Mouse (Mus musculus) urinary bladder, adult 2 months (tissue): Measurements from ENCODE around the gene Mtx3. TPM values are rescaled to one million over a fixed set of nuclear protein-coding genes. Genes with fewer than 3 reads are reported as not detected.

ENCODE experiments used
- DNase-seq: peaks from one replicate; pipeline ENCODE4 v3.0.0; 2022; ENCODE audit warnings: low spot score
- polyA plus RNA-seq: library from polyadenylated mRNA; depleted of rRNA; stranded (reverse); fragments of >200 nt; gene quantifications from 2 replicates; pipeline ENCODE4 v1.2.3, GENCODE M21; 2012; rRNA removed

The Mtx3 gene
- polyA plus RNA-seq, 1 experiment, result 13.0 TPM

- no peak for DNase-seq
These were observed 38.6 kb downstream of the Mtx3 start for GRCm38 (mm10) chr13:92882986-92883720.

DNA sequence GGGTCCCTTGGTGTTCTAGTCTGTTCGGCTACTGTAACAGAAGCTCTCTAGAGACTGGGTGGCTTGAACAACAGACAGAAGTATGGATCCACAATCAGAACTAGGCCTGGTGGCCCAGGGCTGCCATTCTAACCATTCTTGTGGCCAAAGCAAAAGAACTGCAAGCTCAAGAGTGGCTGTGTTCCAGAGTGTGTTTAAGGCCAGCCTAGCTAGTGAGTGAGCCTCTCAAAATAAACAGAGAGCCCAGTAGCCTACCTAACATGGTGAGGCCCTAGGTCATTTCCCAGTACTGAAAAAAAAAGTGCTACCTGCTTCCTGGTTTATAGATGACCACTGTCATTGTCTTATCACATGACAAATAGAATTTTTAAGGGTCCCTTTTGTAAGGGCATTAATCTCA, 39.6 kb downstream of the Mtx3 start:
- DNase-seq, result no peak

GRCm38 (mm10) chr13:92884930-92885329, 40.4 kb downstream of the Mtx3 start:
- DNase-seq, result no peak

DNA sequence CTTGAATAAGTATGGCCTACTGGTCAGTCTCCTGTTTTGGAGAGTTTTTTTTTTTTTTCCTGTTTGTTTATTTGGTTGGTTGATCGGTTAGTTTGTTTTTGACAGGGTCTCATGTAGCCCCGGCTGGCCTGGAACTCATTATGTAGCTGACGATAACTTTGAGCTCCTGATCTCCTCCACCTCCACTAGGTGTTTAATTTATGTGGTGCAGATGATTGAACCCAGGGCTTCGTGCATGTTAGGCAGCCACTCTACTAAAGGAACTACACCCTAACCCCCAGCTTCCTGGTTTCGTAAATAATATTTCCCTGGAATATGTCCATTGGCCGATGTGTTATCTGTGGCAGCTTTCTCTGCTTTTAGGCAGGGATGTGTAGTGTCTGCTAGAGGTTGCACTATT, 54.5 kb downstream of the Mtx3 start:
- DNase-seq, result no peak

DNA sequence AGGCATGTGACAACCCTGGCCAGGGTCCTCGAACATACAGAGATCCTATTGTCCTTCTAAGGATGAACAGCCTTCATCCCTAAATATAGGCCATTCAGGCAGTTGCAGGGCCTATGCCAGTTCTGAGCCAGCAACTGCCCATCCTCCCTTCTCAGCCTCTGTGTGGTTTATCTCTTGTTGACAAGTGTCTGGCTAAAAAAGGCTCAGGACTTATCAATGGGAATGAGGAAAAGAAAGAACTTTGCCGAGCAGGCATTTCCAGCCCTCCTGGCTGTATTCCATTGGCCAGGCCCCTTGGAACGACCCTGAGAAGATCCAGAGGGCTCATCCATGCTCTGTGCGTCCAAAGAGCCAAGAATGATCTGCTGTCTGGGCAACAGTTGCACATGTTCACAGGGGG, 58.7 kb downstream of the Mtx3 start:
- DNase-seq, result no peak

GRCm38 (mm10) chr13:92905944-92906343, 61.4 kb downstream of the Mtx3 start:
- no peak for DNase-seq

DNA sequence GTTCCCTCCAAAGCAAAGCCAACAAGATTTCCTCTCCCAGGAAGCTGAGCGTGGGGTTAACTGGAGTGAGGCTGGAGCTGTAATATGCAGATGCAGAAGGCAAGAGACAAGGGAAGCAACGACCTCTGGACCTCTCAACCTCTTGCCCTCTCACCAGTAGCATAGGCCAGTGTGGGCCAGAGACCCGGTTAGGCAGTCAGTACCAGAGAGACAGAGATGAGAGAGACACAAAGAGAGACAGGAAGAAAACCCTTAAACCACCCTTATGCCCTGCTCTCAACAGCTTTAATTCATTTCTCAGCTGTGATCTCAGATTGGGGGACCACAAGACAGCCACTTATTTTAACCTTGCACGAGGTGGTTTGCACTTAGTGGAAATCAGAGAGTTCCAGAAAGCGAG, 62.8 kb downstream of the Mtx3 start:
- no peak for DNase-seq

Other genes starting within 250 kb of the Mtx3 start
- 41.7 and 44.6 TPM in 2 replicates for gene Serinc5, start 233.7 kb upstream of the Mtx3 start, polyA plus RNA-seq
- gene Thbs4, start 49.9 kb upstream of the Mtx3 start, polyA plus RNA-seq, result 0.38 and 0.43 TPM in 2 replicates